Mouse (Mus musculus) heart, postnatal 0 days (tissue): ENCODE data around the gene AU040320. TPM values are rescaled to one million over a fixed set of nuclear protein-coding genes. Genes with fewer than 3 reads are reported as not detected.

Experiments used
- ATAC-seq: fragments of 200-750 bp; cut with Nextera tagmentation; 2 replicates; pipeline ENCODE4 v1.8.0; 2017; ENCODE audit warnings: low read depth, moderate number of reproducible peaks, moderate library complexity; ENCODE audit not compliant: insufficient read depth
- DNase-seq: peaks from one replicate; pipeline ENCODE4 v3.0.0-alpha.2; 2016; ENCODE audit warnings: low spot score
- H3K27ac ChIP-seq: fragments of 300-500 bp; sonication (generic); 2 replicates; pipeline ENCODE4 v1.5.1; 2014; ENCODE audit warnings: low read depth, mild to moderate bottlenecking
- H3K27me3 ChIP-seq: fragments of 300-500 bp; sonication (generic); 2 replicates; pipeline ENCODE4 v1.6.1; 2014; ENCODE audit warnings: low read length, mixed read lengths; ENCODE audit not compliant: control insufficient read depth, insufficient read depth
- H3K36me3 ChIP-seq: fragments of 300-500 bp; sonication (generic); replicated peaks from 2 replicates; pipeline ENCODE4 v1.6.1; 2014; ENCODE audit warnings: low read length, mixed read lengths; ENCODE audit not compliant: control insufficient read depth, insufficient read depth
- H3K4me1 ChIP-seq: fragments of 300-500 bp; sonication (generic); 2 replicates; pipeline ENCODE4 v1.6.1; 2014; ENCODE audit warnings: antibody characterized with exemption; ENCODE audit not compliant: control insufficient read depth, insufficient read depth
- H3K4me2 ChIP-seq: fragments of 300-500 bp; sonication (generic); 2 replicates; pipeline ENCODE4 v1.6.1; 2014; ENCODE audit warnings: low read depth, mild to moderate bottlenecking, low read length, moderate library complexity
- H3K4me3 ChIP-seq: fragments of 300-500 bp; sonication (generic); 2 replicates; pipeline ENCODE4 v1.5.1; 2014; ENCODE audit warnings: low read depth, low read length
- H3K9ac ChIP-seq: fragments of 300-500 bp; sonication (generic); replicated peaks from 2 replicates; pipeline ENCODE4 v1.6.1; 2014; ENCODE audit warnings: low read depth, low read length, mixed read lengths
- H3K9me3 ChIP-seq: fragments of 300-500 bp; sonication (generic); replicated peaks from 2 replicates; pipeline ENCODE4 v1.6.1; 2016; ENCODE audit warnings: low read length; ENCODE audit not compliant: control insufficient read depth
- CTCF ChIP-seq: IDR thresholded peaks from 2 replicates; pipeline ENCODE4 v1.5.1; 2016; ENCODE audit warnings: antibody characterized with exemption, control low read depth, low read depth
- EP300 ChIP-seq: IDR thresholded peaks from 2 replicates; pipeline ENCODE4 v1.6.1; 2016; ENCODE audit warnings: antibody characterized with exemption, low read depth
- WGBS: fragments of 180-500 bp; shearing (Covaris S2); extraction: QIAGEN DNeasy Blood & Tissue Kit; methylation state at CpG from one replicate; pipeline ENCODE4 v1.1.7; 2014; 5-methylcytosine and 5-hydroxymethylcytosine counted together
- polyA plus RNA-seq: library from polyadenylated mRNA; unstranded; fragments of >200 nt; fragmentation: Nextera tagmentation; extraction: Ambion mirVana; gene quantifications from 2 replicates; pipeline ENCODE4 v1.2.1, GENCODE M21; 2015
- total RNA-seq: library from RNA; depleted of rRNA; stranded (reverse); fragments of >200 nt; gene quantifications from 2 replicates; pipeline ENCODE4 v1.2.3, GENCODE M21; 2014; ENCODE audit warnings: low replicate concordance

The AU040320 gene
- total and polyA plus RNA-seq, 2 experiments from 2014 or later = 16.6 to 69.0 TPM

- Histone ChIP-seq H3K27me3 (peaks cover 86% of the 10 kb centered on the region), H3K9me3 (no peaks in the 10 kb centered on the region), H3K9ac (no peak overlapping the region), H3K36me3 (no peaks in the 10 kb centered on the region), H3K27ac (no peak overlapping the region), H3K4me3 (peak overlapping the region; percentile 13; the same call in 1 of the 2 replicates), H3K4me1 (no peaks in the 10 kb centered on the region), H3K4me2 (no peak overlapping the region; the same call in 1 of the 2 replicates)
- 7% methylated on average over 26 of the region's 26 CpGs for WGBS
- no peak for ATAC-seq
- no peak for DNase-seq
- no peak for TF ChIP-seq CTCF
- no peak for TF ChIP-seq EP300
These were observed 20.6 kb upstream of the AU040320 start for GRCm38 (mm10) chr4:126732531-126733380.

- no peaks in the 10 kb centered on the region for H3K4me1 ChIP-seq
- H3K9me3 ChIP-seq = no peaks in the 10 kb centered on the region
- H3K27ac ChIP-seq = no peak overlapping the region
- no peak for TF ChIP-seq CTCF
- TF ChIP-seq EP300 = no peak
- H3K4me2 ChIP-seq = no peak overlapping the region
- no peak for DNase-seq
- H3K9ac ChIP-seq = no peak overlapping the region
- H3K27me3 ChIP-seq = peaks cover 98% of the 10 kb centered on the region
- no peak overlapping the region for H3K4me3 ChIP-seq
- 9% methylated on average over 16 of the region's 16 CpGs for WGBS
- ATAC-seq = no peak
- H3K36me3 ChIP-seq = no peaks in the 10 kb centered on the region
These were observed 19.2 kb upstream of the AU040320 start for GRCm38 (mm10) chr4:126734001-126734603.

GRCm38 (mm10) chr4:126734700-126735381, 18.5 kb upstream of the AU040320 start:
- no peak overlapping the region for H3K27ac ChIP-seq
- H3K4me1 ChIP-seq = no peaks in the 10 kb centered on the region
- no peak for TF ChIP-seq CTCF
- no peak for TF ChIP-seq EP300
- H3K4me2 ChIP-seq = peak overlapping the region; percentile 50
- H3K27me3 ChIP-seq = peaks cover 92% of the 10 kb centered on the region
- no peaks in the 10 kb centered on the region for H3K36me3 ChIP-seq
- ATAC-seq (no peak), DNase-seq (no peak)
- 3% methylated on average over 51 of the region's 51 CpGs for WGBS
- no peaks in the 10 kb centered on the region for H3K9me3 ChIP-seq
- H3K4me3 ChIP-seq = peak overlapping the region; percentile 36
- H3K9ac ChIP-seq = no peak overlapping the region

- H3K36me3 ChIP-seq = no peaks in the 10 kb centered on the region
- DNase-seq (no peak), ATAC-seq (peak; percentile 35; the same call in 1 of the 2 replicates)
- WGBS = 3% methylated on average over 55 of the region's 62 CpGs
- no peak overlapping the region for H3K27ac ChIP-seq
- H3K4me2 ChIP-seq = peak overlapping the region; percentile 50
- H3K27me3 ChIP-seq = peaks cover 85% of the 10 kb centered on the region
- H3K9ac ChIP-seq = no peak overlapping the region
- peak overlapping the region; percentile 36 for H3K4me3 ChIP-seq
- no peaks in the 10 kb centered on the region for H3K9me3 ChIP-seq
- TF ChIP-seq CTCF (no peak), EP300 (no peak)
- no peaks in the 10 kb centered on the region for H3K4me1 ChIP-seq
These were observed 17.9 kb upstream of the AU040320 start for GRCm38 (mm10) chr4:126735382-126736000.

DNA sequence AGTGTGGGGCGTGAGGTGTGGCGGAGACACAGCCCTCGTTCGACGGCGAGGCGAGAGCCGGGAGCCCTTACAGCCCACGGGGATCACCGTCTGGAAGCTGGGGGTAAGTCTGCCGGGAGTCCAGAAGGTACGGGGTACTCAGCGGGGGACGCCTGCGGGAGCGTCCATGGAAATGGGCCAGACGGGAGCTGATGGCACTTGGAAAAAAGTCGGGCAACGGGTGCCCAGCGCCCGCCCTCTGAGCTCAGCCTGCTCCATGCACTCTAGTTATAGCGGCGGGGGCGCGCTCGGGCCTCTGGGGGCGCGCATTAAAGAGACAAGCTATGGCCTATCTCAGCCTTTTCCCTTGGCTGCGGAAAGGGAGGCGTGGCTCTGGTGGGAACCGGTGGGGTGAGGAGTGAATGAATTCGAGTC, 17.3 kb upstream of the AU040320 start, which contains the start of gene Tfap2e:
Gene Tfap2e, minus strand, starts transcription at position 240 of the 414 bp plus-strand sequence.
- whole genome bisulfite sequencing = under 1% methylated on average over 32 of the region's 32 CpGs

More for the DNA sequence above, 17.3 kb upstream of the AU040320 start, which contains the start of gene Tfap2e:
- Histone ChIP-seq H3K4me2 (peak within 1 kb of the TSS; percentile 50), H3K9me3 (no peaks in the 10 kb centered on the region), H3K36me3 (no peaks in the 10 kb centered on the region), H3K4me1 (no peaks in the 10 kb centered on the region), H3K9ac (no peak within 1 kb of the TSS), H3K4me3 (peak within 1 kb of the TSS; percentile 36), H3K27me3 (peaks cover 80% of the 10 kb centered on the region), H3K27ac (no peak within 1 kb of the TSS)
- ATAC-seq (peak; percentile 62), DNase-seq (peak; percentile 32)
- TF ChIP-seq CTCF = no peak
- TF ChIP-seq EP300 = no peak
